Mouse (Mus musculus): ENCODE results near the gene Grm6. TPM values are rescaled to one million over a fixed set of nuclear protein-coding genes. Genes with fewer than 3 reads are reported as not detected.

The Grm6 gene
- not detected in 2 replicates for polyA plus RNA-seq (2014; fragmentation: Nextera tagmentation; extraction: Ambion mirVana)

DNA sequence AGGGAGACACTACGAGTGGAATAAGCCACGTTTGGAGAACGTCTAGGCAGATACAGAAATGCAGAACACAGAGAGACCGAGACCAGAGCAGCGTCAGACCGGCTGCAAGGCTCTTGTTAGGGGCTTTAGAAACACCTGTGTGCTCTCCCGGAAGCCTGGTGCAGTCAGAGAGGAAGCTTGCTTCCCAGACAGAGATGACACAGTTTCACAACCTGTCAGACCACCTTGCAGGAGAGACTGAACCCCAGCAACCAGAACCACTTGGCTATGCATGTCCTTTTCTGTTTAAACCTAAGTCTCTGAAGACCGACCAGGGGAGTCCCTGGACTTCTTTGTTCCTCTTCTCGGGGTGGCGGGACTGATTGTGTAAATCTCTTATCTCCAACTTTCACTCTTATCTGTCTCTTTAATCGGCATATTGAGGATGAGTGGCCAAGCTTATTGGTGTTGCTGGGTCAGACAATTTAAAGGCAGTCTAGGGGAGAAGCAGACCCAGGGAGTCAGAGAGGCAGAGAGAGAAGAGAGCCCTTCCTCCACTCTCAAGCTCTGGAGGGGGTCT, at the start of gene Grm6:
Gene Grm6, plus strand, starts transcription at position 509 of the 559 bp plus-strand sequence.
- H3K4me3 ChIP-seq (ENCODE audit: low read depth, low read length) = peak within 1 kb of the TSS; percentile 33
- H3K9ac ChIP-seq (ENCODE audit: low read length) = peak within 1 kb of the TSS; percentile 36
- peak; percentile 12 for DNase-seq (ENCODE audit: low spot score)
- H3K27ac ChIP-seq (ENCODE audit: low read depth, low read length) = no peak within 1 kb of the TSS
- H3K36me3 ChIP-seq (ENCODE audit: control insufficient read depth, insufficient read depth, low read length) = no peaks in the 10 kb centered on the region
- 4% methylated on average over 11 of the region's 11 CpGs for WGBS
- ATAC-seq (ENCODE audit: insufficient read depth, low FRiP score, low TSS enrichment) = no peak
- 0 out of 2 replicates have a peak, but pooled peaks cover 2% of the 10 kb centered on the region for H3K4me1 ChIP-seq (ENCODE audit: control insufficient read depth, insufficient read depth, low read length)
- peaks cover 52% of the 10 kb centered on the region for H3K27me3 ChIP-seq (ENCODE audit: control insufficient read depth, insufficient read depth, low read length)
- no peaks in the 10 kb centered on the region for H3K9me3 ChIP-seq (ENCODE audit: control insufficient read depth, low read length)
- H3K4me2 ChIP-seq (ENCODE audit: low read depth) = peak within 1 kb of the TSS; percentile 52

DNA sequence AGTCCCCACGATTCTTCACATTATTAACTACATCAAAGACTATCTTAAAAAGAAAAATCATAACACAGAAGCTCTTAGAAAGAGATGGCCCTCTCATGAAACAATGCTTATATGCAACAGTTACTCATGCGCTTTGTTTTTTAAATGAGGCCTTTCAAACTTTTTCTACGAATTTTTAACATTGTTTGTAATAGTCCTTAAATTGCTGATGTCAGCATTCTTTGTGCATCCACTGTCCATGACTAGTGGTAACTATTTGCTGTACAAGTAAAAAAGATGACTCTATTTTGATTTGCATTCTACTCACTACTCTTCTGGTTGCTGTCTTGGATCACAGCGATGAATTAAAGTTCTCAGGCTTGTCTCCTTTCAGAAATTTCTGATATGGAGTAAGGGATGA, 36.3 kb upstream of the Grm6 start:
- WGBS = 94% methylated on average over 4 of the region's 4 CpGs
- peaks cover 23% of the 10 kb centered on the region for H3K9me3 ChIP-seq (ENCODE audit: control insufficient read depth, low read length)
- no peak for DNase-seq (ENCODE audit: low spot score)

DNA sequence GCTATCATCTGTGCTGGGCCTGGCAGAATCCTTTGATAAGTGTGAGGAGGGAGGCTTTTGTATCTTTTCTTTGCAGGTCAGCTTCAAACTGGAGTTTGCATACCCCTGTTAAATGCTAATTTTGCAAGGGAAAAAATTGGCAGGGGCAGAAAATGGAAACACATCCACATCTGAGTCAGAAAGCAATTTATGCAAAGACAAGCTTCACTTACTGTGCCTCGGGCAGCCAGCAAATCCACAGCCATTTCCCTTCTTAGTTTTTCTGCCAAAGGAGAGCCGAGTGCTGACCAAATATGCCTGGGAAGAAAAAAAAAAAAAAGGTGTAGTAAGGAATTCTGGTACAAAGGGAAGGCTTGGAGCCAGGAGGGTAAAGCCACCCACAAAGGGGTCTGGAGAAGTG, 24.3 kb upstream of the Grm6 start:
- DNase-seq (ENCODE audit: low spot score) = no peak
- Histone ChIP-seq H3K27ac (ENCODE audit: low read depth, low read length) (no peak overlapping the region), H3K4me3 (ENCODE audit: low read depth, low read length) (peak overlapping the region; percentile 87; the same call in 1 of the 2 replicates), H3K9ac (ENCODE audit: low read length) (no peak overlapping the region), H3K9me3 (ENCODE audit: control insufficient read depth, low read length) (no peaks in the 10 kb centered on the region), H3K4me1 (ENCODE audit: control insufficient read depth, insufficient read depth, low read length) (peaks cover 6% of the 10 kb centered on the region; the same call in 1 of the 2 replicates), H3K27me3 (ENCODE audit: control insufficient read depth, insufficient read depth, low read length) (no peaks in the 10 kb centered on the region), H3K36me3 (ENCODE audit: control insufficient read depth, insufficient read depth, low read length) (peaks cover 19% of the 10 kb centered on the region), H3K4me2 (ENCODE audit: low read depth) (peak overlapping the region; percentile 75)
- no peak for ATAC-seq (ENCODE audit: insufficient read depth, low FRiP score, low TSS enrichment)
- 84% methylated on average over 2 of the region's 2 CpGs for WGBS

More for the DNA sequence above, 36.3 kb upstream of the Grm6 start:
- Histone ChIP-seq H3K9ac (ENCODE audit: low read length) (no peak overlapping the region), H3K27me3 (ENCODE audit: control insufficient read depth, insufficient read depth, low read length) (no peaks in the 10 kb centered on the region), H3K36me3 (ENCODE audit: control insufficient read depth, insufficient read depth, low read length) (peaks cover 52% of the 10 kb centered on the region), H3K4me1 (ENCODE audit: control insufficient read depth, insufficient read depth, low read length) (no peaks in the 10 kb centered on the region), H3K27ac (ENCODE audit: low read depth, low read length) (no peak overlapping the region), H3K4me2 (ENCODE audit: low read depth) (no peak overlapping the region), H3K4me3 (ENCODE audit: low read depth, low read length) (no peak overlapping the region)
- ATAC-seq (ENCODE audit: insufficient read depth, low FRiP score, low TSS enrichment) = no peak

DNA sequence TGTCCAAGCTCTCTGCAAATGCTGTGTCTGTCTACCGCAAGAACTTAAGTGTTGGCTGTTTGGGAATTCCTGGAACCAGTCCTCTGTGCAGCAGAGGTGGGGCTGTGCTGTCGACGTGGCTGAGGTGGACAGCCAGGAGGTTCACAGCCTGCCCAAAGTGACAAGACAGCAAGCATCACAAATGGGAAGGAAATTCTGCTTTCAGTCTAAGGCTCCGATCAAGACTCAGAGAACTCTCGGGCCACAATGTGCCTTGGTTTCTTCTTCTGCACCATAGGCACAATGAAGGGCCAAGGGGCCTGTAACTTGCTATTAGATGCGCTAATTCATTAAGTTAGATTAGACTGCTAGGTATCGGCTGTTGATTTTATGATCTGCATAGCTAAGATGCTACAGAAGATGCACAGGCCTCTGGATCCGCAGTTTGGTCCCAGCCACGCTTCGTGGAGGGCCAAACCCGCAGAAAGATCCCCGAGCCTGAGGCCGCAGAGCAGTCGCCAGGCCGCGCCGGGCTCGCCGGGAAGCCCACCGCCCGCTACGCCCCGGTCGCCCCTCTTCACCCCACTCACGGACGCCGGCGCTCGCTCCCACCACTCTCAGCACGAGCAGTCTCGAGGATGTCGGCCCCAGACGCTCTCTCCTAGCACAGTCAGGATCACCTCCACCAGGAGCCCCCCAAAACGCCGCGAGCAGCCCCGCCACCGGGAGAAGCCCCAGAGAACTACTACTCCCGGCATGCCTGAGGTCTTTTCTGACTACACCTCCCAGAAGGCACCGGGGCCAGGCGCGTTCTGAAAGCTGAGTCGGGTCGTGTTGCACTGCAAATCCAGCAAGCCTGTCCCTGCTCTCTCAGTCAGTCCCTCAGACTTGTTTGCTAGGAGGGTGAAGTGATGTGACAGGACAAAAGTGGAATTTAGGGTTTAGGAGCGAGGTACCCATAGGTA, 23.2 kb upstream of the Grm6 start, which contains the start of gene Zfp354c:
Gene Zfp354c, minus strand, starts transcription at position 715 of the 944 bp plus-strand sequence.
- peak within 1 kb of the TSS; percentile 87 for H3K4me3 ChIP-seq (ENCODE audit: low read depth, low read length)
- WGBS = under 1% methylated on average over 45 of the region's 45 CpGs
- peaks cover 6% of the 10 kb centered on the region; the same call in 1 of the 2 replicates for H3K4me1 ChIP-seq (ENCODE audit: control insufficient read depth, insufficient read depth, low read length)
- peak within 1 kb of the TSS; percentile 90 for H3K9ac ChIP-seq (ENCODE audit: low read length)
- no peak within 1 kb of the TSS for H3K27ac ChIP-seq (ENCODE audit: low read depth, low read length)
- H3K9me3 ChIP-seq (ENCODE audit: control insufficient read depth, low read length) = no peaks in the 10 kb centered on the region
- DNase-seq (ENCODE audit: low spot score) (peak; percentile 90), ATAC-seq (ENCODE audit: insufficient read depth, low FRiP score, low TSS enrichment) (peak; percentile 97)
- H3K4me2 ChIP-seq (ENCODE audit: low read depth) = peak within 1 kb of the TSS; percentile 75
- no peaks in the 10 kb centered on the region for H3K27me3 ChIP-seq (ENCODE audit: control insufficient read depth, insufficient read depth, low read length)
- peaks cover 16% of the 10 kb centered on the region for H3K36me3 ChIP-seq (ENCODE audit: control insufficient read depth, insufficient read depth, low read length)

GRCm38 (mm10) chr11:50835727-50836126, 14.8 kb upstream of the Grm6 start:
- H3K4me1 ChIP-seq (ENCODE audit: control insufficient read depth, insufficient read depth, low read length) = no peaks in the 10 kb centered on the region
- ATAC-seq (ENCODE audit: insufficient read depth, low FRiP score, low TSS enrichment) (no peak), DNase-seq (ENCODE audit: low spot score) (no peak)
- no peak overlapping the region for H3K4me3 ChIP-seq (ENCODE audit: low read depth, low read length)
- no peaks in the 10 kb centered on the region for H3K27me3 ChIP-seq (ENCODE audit: control insufficient read depth, insufficient read depth, low read length)
- no peak overlapping the region for H3K9ac ChIP-seq (ENCODE audit: low read length)
- H3K36me3 ChIP-seq (ENCODE audit: control insufficient read depth, insufficient read depth, low read length) = peaks cover 4% of the 10 kb centered on the region; the same call in 1 of the 2 replicates
- no peak overlapping the region for H3K4me2 ChIP-seq (ENCODE audit: low read depth)
- 89% methylated on average over 4 of the region's 4 CpGs for WGBS
- H3K9me3 ChIP-seq (ENCODE audit: control insufficient read depth, low read length) = no peaks in the 10 kb centered on the region; the same call in 1 of the 2 replicates
- no peak overlapping the region for H3K27ac ChIP-seq (ENCODE audit: low read depth, low read length)

DNA sequence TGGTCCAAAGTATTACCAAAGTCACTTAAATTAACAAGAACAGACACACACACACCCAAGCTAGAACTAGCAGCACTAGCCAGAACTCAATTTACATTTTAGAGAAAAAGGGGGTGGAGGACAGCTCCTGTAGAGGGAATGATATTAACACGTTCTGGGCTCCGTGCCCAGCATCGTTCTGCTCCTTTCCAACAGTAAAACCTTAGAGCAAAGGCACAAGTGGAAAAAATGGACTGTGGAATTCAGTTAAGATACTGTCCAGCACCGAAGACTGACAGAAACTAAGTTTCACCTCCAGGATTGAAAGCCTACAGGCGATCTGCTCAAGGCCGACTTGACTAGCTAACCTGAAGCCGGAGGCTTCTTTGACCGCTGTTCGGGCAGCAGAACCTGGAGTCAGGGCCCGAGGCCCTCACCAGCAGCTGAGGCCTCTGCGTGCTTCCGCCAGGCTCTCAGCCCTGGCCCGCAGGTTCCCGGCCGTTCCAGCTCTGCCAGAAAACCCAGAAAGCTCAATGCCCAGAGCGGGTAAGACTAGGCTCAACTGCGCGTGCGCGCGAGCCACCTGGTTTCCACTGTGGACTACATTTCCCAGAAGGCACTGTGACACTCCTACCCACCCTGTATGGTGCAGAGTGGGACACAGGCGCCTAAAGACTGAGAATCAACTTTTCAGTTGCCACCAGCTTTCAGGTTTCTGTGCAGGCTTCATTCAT, 9.3 kb upstream of the Grm6 start, which contains the start of gene Zfp879:
Gene Zfp879, minus strand, starts transcription at position 530 of the 713 bp plus-strand sequence.
- ATAC-seq (ENCODE audit: insufficient read depth, low FRiP score, low TSS enrichment) (peak; percentile 95), DNase-seq (ENCODE audit: low spot score) (peak; percentile 93)
- Histone ChIP-seq H3K36me3 (ENCODE audit: control insufficient read depth, insufficient read depth, low read length) (no peaks in the 10 kb centered on the region), H3K4me3 (ENCODE audit: low read depth, low read length) (peak within 1 kb of the TSS; percentile 33), H3K9me3 (ENCODE audit: control insufficient read depth, low read length) (no peaks in the 10 kb centered on the region), H3K27me3 (ENCODE audit: control insufficient read depth, insufficient read depth, low read length) (no peaks in the 10 kb centered on the region), H3K9ac (ENCODE audit: low read length) (peak within 1 kb of the TSS; percentile 63), H3K27ac (ENCODE audit: low read depth, low read length) (no peak within 1 kb of the TSS), H3K4me1 (ENCODE audit: control insufficient read depth, insufficient read depth, low read length) (no peaks in the 10 kb centered on the region), H3K4me2 (ENCODE audit: low read depth) (peak within 1 kb of the TSS; percentile 50)
- WGBS = 26% methylated on average over 22 of the region's 22 CpGs

GRCm38 (mm10) chr11:50845951-50846350, 4.5 kb upstream of the Grm6 start:
- no peak overlapping the region for H3K27ac ChIP-seq (ENCODE audit: low read depth, low read length)

GRCm38 (mm10) chr11:50847047-50847446, 3.4 kb upstream of the Grm6 start:
- H3K27me3 ChIP-seq (ENCODE audit: control insufficient read depth, insufficient read depth, low read length) = peaks cover 41% of the 10 kb centered on the region
- WGBS = 73% methylated on average over 5 of the region's 5 CpGs
- no peak for ATAC-seq (ENCODE audit: insufficient read depth, low FRiP score, low TSS enrichment)

More at GRCm38 (mm10) chr11:50845951-50846350, 4.5 kb upstream of the Grm6 start:
- Histone ChIP-seq H3K4me1 (ENCODE audit: control insufficient read depth, insufficient read depth, low read length) (no peaks in the 10 kb centered on the region), H3K27me3 (ENCODE audit: control insufficient read depth, insufficient read depth, low read length) (peaks cover 30% of the 10 kb centered on the region), H3K9ac (ENCODE audit: low read length) (no peak overlapping the region), H3K4me3 (ENCODE audit: low read depth, low read length) (no peak overlapping the region), H3K4me2 (ENCODE audit: low read depth) (no peak overlapping the region), H3K9me3 (ENCODE audit: control insufficient read depth, low read length) (no peaks in the 10 kb centered on the region), H3K36me3 (ENCODE audit: control insufficient read depth, insufficient read depth, low read length) (no peaks in the 10 kb centered on the region)
- DNase-seq (ENCODE audit: low spot score) = no peak
- WGBS = 90% methylated on average over 3 of the region's 3 CpGs
- ATAC-seq (ENCODE audit: insufficient read depth, low FRiP score, low TSS enrichment) = no peak

More at GRCm38 (mm10) chr11:50847047-50847446, 3.4 kb upstream of the Grm6 start:
- H3K9me3 ChIP-seq (ENCODE audit: control insufficient read depth, low read length) = no peaks in the 10 kb centered on the region
- no peaks in the 10 kb centered on the region for H3K36me3 ChIP-seq (ENCODE audit: control insufficient read depth, insufficient read depth, low read length)
- DNase-seq (ENCODE audit: low spot score) = no peak
- H3K27ac ChIP-seq (ENCODE audit: low read depth, low read length) = no peak overlapping the region
- H3K4me3 ChIP-seq (ENCODE audit: low read depth, low read length) = no peak overlapping the region
- H3K4me2 ChIP-seq (ENCODE audit: low read depth) = no peak overlapping the region
- no peak overlapping the region for H3K9ac ChIP-seq (ENCODE audit: low read length)
- 0 out of 2 replicates have a peak, but pooled peaks cover 2% of the 10 kb centered on the region for H3K4me1 ChIP-seq (ENCODE audit: control insufficient read depth, insufficient read depth, low read length)
